Mouse (Mus musculus): Measurements from ENCODE around the gene Prickle3. TPM values are rescaled to one million over a fixed set of nuclear protein-coding genes. Genes with fewer than 3 reads are reported as not detected.
"Not testable (repeated sequence)": the region's sequence is repeated elsewhere in the genome, so short reads cannot be mapped to it uniquely, and the experiment has no call there.

Prickle3 gene
- total and polyA plus RNA-seq, 2 experiments from 2014 or later: 1.2 to 1.5 TPM

DNA sequence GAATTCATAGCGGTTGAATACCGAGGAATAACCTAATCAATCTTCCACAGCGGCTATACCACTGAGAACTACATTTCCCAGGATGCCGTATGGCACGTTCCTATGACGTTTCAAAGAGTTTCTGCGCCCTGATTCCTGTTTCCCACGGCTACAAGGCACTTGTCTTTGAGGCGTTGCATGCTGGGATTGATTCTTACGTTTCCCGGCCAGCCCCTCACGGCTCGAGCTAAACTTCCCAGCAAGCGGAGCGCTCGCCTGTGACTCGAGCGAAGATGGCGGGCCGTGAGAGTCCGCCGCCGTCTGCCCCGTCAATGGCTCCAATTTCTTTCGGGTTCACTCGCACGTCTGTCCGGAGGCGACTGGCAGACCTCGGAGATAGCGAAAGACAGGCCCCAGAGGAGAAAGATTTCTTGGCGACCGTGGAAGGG, 39.9 kb downstream of the Prickle3 start, which contains the start of gene Gpkow:
Gene Gpkow (plus strand): TSS at position 178 of the 428 bp plus-strand sequence.
- DNase-seq (peak; percentile 92), ATAC-seq (peak; percentile 98)
- peak within 1 kb of the TSS; percentile 48 for H3K4me2 ChIP-seq (ENCODE audit: low read depth)
- H3K36me3 ChIP-seq (ENCODE audit: insufficient read depth): no peaks in the 10 kb centered on the region
- no peaks in the 10 kb centered on the region for H3K9me3 ChIP-seq (ENCODE audit: low read length)
- peak within 1 kb of the TSS; percentile 55 for H3K9ac ChIP-seq
- 23% methylated on average over 33 of the region's 33 CpGs for WGBS
- H3K4me1 ChIP-seq (ENCODE audit: insufficient read depth): no peaks in the 10 kb centered on the region
- H3K27me3 ChIP-seq (ENCODE audit: insufficient read depth, low read length): no peaks in the 10 kb centered on the region
- 0 out of 2 replicates have a peak within 1 kb of the TSS, but pooled peaks have one; percentile 35 for H3K27ac ChIP-seq (ENCODE audit: low read depth, low read length)
- peak within 1 kb of the TSS; percentile 50 for H3K4me3 ChIP-seq (ENCODE audit: low read depth, low read length)
- no peak for TF ChIP-seq CTCF (IDR thresholded peaks at IDR 0.05; ENCODE audit: low read depth)

DNA sequence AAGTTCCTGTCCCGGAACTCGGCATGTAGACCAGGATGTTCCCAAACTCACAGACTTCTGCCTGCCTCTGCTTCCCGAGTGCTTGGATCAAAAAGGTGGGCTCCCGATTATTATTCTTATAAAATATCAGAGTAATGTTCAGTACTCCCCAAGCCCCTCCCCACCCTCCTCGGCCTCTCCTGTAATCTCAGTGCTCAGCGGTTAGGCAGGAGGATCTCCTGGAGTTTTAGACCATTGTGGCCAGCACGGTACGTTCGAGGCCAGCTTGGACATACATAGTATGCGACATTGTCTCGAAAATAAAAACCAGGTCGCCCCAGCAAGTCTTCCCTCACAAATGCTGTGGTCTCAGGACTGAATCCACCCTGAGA, 56.7 kb downstream of the Prickle3 start:
- DNase-seq; H3K36me3 ChIP-seq (ENCODE audit: insufficient read depth); H3K9me3 ChIP-seq (ENCODE audit: low read length); H3K27ac ChIP-seq (ENCODE audit: low read depth, low read length); H3K27me3 ChIP-seq (ENCODE audit: insufficient read depth, low read length); H3K4me1 ChIP-seq (ENCODE audit: insufficient read depth): not testable (repeated sequence)
- Histone ChIP-seq H3K4me2 (ENCODE audit: low read depth) (peak overlapping the region; percentile 44), H3K4me3 (ENCODE audit: low read depth, low read length) (peak overlapping the region; percentile 27), H3K9ac (peak overlapping the region; percentile 18; the same call in 1 of the 2 replicates)
- 34% methylated on average over 4 of the region's 12 CpGs for WGBS
- peak; percentile 11; the same call in 1 of the 2 replicates for ATAC-seq

DNA sequence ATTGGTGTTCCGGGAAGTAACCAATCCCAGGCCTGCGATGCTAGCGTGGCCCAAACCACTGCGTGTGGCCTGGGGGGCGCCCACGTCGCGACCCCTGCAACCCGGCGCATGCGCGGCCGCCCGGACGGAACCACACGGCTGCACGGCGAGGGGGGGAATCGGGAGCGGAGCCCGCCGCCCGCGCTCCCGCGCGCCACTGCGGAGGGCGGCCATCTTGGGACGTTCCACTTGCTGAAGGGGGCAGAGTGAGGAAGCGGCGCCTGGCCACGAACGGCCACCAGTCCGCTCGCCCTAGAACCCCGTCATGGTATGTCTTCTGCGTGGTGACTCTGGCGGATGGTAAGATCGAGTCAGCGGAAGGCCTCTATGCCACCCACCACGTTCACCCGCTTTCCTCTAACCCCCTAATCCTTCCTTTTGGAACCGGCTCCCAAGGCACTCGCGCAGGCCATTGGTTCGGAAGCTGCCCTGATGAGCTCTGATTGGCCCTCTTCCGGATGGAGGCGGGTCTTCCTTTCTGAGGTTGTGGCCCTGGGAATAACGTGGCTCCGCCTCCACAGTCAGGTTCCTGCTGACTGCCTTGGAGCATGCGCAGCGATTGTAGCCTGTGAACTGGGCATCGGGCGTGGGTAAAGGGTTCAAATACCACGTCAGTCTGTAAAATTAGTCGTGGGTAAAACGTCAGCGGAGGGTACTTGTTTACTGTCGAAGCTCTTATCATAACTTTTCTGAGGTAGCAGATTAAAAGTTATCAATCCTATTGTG, 57.3 kb downstream of the Prickle3 start, which contains the start of gene Wdr45:
Gene Wdr45 (plus strand): TSS at position 199 of the 765 bp plus-strand sequence.
- not testable (repeated sequence) for H3K4me1 ChIP-seq (ENCODE audit: insufficient read depth); H3K9me3 ChIP-seq (ENCODE audit: low read length); H3K36me3 ChIP-seq (ENCODE audit: insufficient read depth); H3K27ac ChIP-seq (ENCODE audit: low read depth, low read length); H3K27me3 ChIP-seq (ENCODE audit: insufficient read depth, low read length)
- peak within 1 kb of the TSS; percentile 27 for H3K4me3 ChIP-seq (ENCODE audit: low read depth, low read length)
- H3K4me2 ChIP-seq (ENCODE audit: low read depth): peak within 1 kb of the TSS; percentile 44
- peak; percentile 95 for DNase-seq
- peak within 1 kb of the TSS; percentile 18; the same call in 1 of the 2 replicates for H3K9ac ChIP-seq
- peak; percentile 98 for ATAC-seq
- WGBS: 24% methylated on average over 37 of the region's 60 CpGs

DNA sequence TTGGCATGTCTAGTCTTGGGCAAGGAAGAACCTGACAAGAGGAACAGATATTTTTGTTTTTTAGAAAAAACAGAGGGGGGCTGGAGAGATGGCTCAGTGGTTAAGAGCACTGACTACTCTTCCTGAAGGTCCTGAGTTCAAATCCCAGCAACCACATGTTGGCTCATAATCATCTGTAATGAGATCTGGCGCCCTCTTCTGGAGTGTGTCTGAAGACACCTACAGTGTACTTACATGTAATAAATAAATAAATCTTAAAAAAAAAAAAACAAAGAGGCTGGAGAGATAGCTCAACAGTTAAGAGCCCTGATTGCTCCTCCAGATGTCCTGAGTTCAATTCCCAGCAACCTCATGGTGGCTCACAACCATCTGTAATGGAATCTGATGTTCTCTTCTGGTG, 59.0 kb downstream of the Prickle3 start:
- H3K4me2 ChIP-seq (ENCODE audit: low read depth); H3K9me3 ChIP-seq (ENCODE audit: low read length); DNase-seq; H3K4me3 ChIP-seq (ENCODE audit: low read depth, low read length); ATAC-seq; H3K36me3 ChIP-seq (ENCODE audit: insufficient read depth); H3K27ac ChIP-seq (ENCODE audit: low read depth, low read length); H3K27me3 ChIP-seq (ENCODE audit: insufficient read depth, low read length); H3K9ac ChIP-seq; H3K4me1 ChIP-seq (ENCODE audit: insufficient read depth): not testable (repeated sequence)
- 52% methylated on average over 1 of the region's 1 CpGs for WGBS

Other genes with a start within 250 kb of the Prickle3 start
- gene Foxp3, start 83.6 kb upstream of the Prickle3 start, total RNA-seq (2014; rRNA removed): 0.23 TPM in 1 of 2 replicates, not detected in the other
- 0.11 and 0.23 TPM in 2 replicates for gene Foxp3, start 83.6 kb upstream of the Prickle3 start, polyA plus RNA-seq (2015; fragmentation: Nextera tagmentation; extraction: Ambion mirVana)
- 15.5 and 23.7 TPM in 2 replicates for gene Ppp1r3f, start 83.0 kb upstream of the Prickle3 start, total RNA-seq (2014; rRNA removed)
- 4.6 and 7.3 TPM in 2 replicates for gene Ppp1r3f, start 83.0 kb upstream of the Prickle3 start, polyA plus RNA-seq (2015; fragmentation: Nextera tagmentation; extraction: Ambion mirVana)
- 36.4 and 36.7 TPM in 2 replicates for gene Ccdc22, start 51.7 kb upstream of the Prickle3 start, total RNA-seq (2014; rRNA removed)
- 25.8 and 27.5 TPM in 2 replicates for gene Ccdc22, start 51.7 kb upstream of the Prickle3 start, polyA plus RNA-seq (2015; fragmentation: Nextera tagmentation; extraction: Ambion mirVana)
- gene Cacna1f, start 50.2 kb upstream of the Prickle3 start, total RNA-seq (2014; rRNA removed): 0.10 and 0.23 TPM in 2 replicates
- gene Cacna1f, start 50.2 kb upstream of the Prickle3 start, polyA plus RNA-seq (2015; fragmentation: Nextera tagmentation; extraction: Ambion mirVana): 0.06 and 0.10 TPM in 2 replicates
- gene Syp, start 18.8 kb upstream of the Prickle3 start, total RNA-seq (2014; rRNA removed): 321 and 330 TPM in 2 replicates
- 190 and 242 TPM in 2 replicates for gene Syp, start 18.8 kb upstream of the Prickle3 start, polyA plus RNA-seq (2015; fragmentation: Nextera tagmentation; extraction: Ambion mirVana)
- gene Plp2, start 14.1 kb downstream of the Prickle3 start, total RNA-seq (2014; rRNA removed): 15.7 and 24.3 TPM in 2 replicates
- gene Plp2, start 14.1 kb downstream of the Prickle3 start, polyA plus RNA-seq (2015; fragmentation: Nextera tagmentation; extraction: Ambion mirVana): 37.3 and 38.3 TPM in 2 replicates
- gene Magix, start 24.0 kb downstream of the Prickle3 start, total RNA-seq (2014; rRNA removed): 0.15 TPM in 1 of 2 replicates, not detected in the other
- 0.21 and 0.22 TPM in 2 replicates for gene Magix, start 24.0 kb downstream of the Prickle3 start, polyA plus RNA-seq (2015; fragmentation: Nextera tagmentation; extraction: Ambion mirVana)
- gene Gpkow, start 39.9 kb downstream of the Prickle3 start, total RNA-seq (2014; rRNA removed): 15.9 and 21.0 TPM in 2 replicates
- 36.4 and 41.2 TPM in 2 replicates for gene Gpkow, start 39.9 kb downstream of the Prickle3 start, polyA plus RNA-seq (2015; fragmentation: Nextera tagmentation; extraction: Ambion mirVana)
- 29.0 and 32.2 TPM in 2 replicates for gene Wdr45, start 57.1 kb downstream of the Prickle3 start, total RNA-seq (2014; rRNA removed)
- gene Wdr45, start 57.1 kb downstream of the Prickle3 start, polyA plus RNA-seq (2015; fragmentation: Nextera tagmentation; extraction: Ambion mirVana): 30.8 and 31.5 TPM in 2 replicates
- gene Gm45208, start 65.0 kb downstream of the Prickle3 start, total RNA-seq (2014; rRNA removed): 0.76 and 1.2 TPM in 2 replicates
- 0.91 TPM in 1 of 2 replicates, not detected in the other for gene Gm45208, start 65.0 kb downstream of the Prickle3 start, polyA plus RNA-seq (2015; fragmentation: Nextera tagmentation; extraction: Ambion mirVana)
- gene Praf2, start 71.2 kb downstream of the Prickle3 start, total RNA-seq (2014; rRNA removed): 87.2 and 89.6 TPM in 2 replicates
- gene Praf2, start 71.2 kb downstream of the Prickle3 start, polyA plus RNA-seq (2015; fragmentation: Nextera tagmentation; extraction: Ambion mirVana): 139 TPM in 2 replicates
- 149 and 202 TPM in 2 replicates for gene Ccdc120, start 93.6 kb downstream of the Prickle3 start, total RNA-seq (2014; rRNA removed)
- gene Ccdc120, start 93.6 kb downstream of the Prickle3 start, polyA plus RNA-seq (2015; fragmentation: Nextera tagmentation; extraction: Ambion mirVana): 59.3 and 66.3 TPM in 2 replicates
- 12.8 and 20.4 TPM in 2 replicates for gene Tfe3, start 105.3 kb downstream of the Prickle3 start, total RNA-seq (2014; rRNA removed)
- 17.3 and 20.1 TPM in 2 replicates for gene Tfe3, start 105.3 kb downstream of the Prickle3 start, polyA plus RNA-seq (2015; fragmentation: Nextera tagmentation; extraction: Ambion mirVana)
- 40.7 and 41.5 TPM in 2 replicates for gene Gripap1, start 132.5 kb downstream of the Prickle3 start, total RNA-seq (2014; rRNA removed)
- 46.0 and 62.4 TPM in 2 replicates for gene Gripap1, start 132.5 kb downstream of the Prickle3 start, polyA plus RNA-seq (2015; fragmentation: Nextera tagmentation; extraction: Ambion mirVana)
- gene Kcnd1, start 165.0 kb downstream of the Prickle3 start, total RNA-seq (2014; rRNA removed): 2.2 and 2.6 TPM in 2 replicates
- gene Kcnd1, start 165.0 kb downstream of the Prickle3 start, polyA plus RNA-seq (2015; fragmentation: Nextera tagmentation; extraction: Ambion mirVana): 4.1 and 4.8 TPM in 2 replicates
- 73.7 and 76.8 TPM in 2 replicates for gene Otud5, start 184.1 kb downstream of the Prickle3 start, total RNA-seq (2014; rRNA removed)
- gene Otud5, start 184.1 kb downstream of the Prickle3 start, polyA plus RNA-seq (2015; fragmentation: Nextera tagmentation; extraction: Ambion mirVana): 39.6 and 40.3 TPM in 2 replicates
- 12.2 and 13.4 TPM in 2 replicates for gene Pim2, start 221.0 kb downstream of the Prickle3 start, total RNA-seq (2014; rRNA removed)
- 20.3 and 21.8 TPM in 2 replicates for gene Pim2, start 221.0 kb downstream of the Prickle3 start, polyA plus RNA-seq (2015; fragmentation: Nextera tagmentation; extraction: Ambion mirVana)
- gene Slc35a2, start 226.8 kb downstream of the Prickle3 start, total RNA-seq (2014; rRNA removed): 36.3 and 39.1 TPM in 2 replicates
- 34.5 and 40.6 TPM in 2 replicates for gene Slc35a2, start 226.8 kb downstream of the Prickle3 start, polyA plus RNA-seq (2015; fragmentation: Nextera tagmentation; extraction: Ambion mirVana)
- 125 and 143 TPM in 2 replicates for gene Pqbp1, start 242.0 kb downstream of the Prickle3 start, total RNA-seq (2014; rRNA removed)
- 226 and 229 TPM in 2 replicates for gene Pqbp1, start 242.0 kb downstream of the Prickle3 start, polyA plus RNA-seq (2015; fragmentation: Nextera tagmentation; extraction: Ambion mirVana)
- gene Timm17b, start 242.1 kb downstream of the Prickle3 start, total RNA-seq (2014; rRNA removed): 39.6 and 42.9 TPM in 2 replicates
- gene Timm17b, start 242.1 kb downstream of the Prickle3 start, polyA plus RNA-seq (2015; fragmentation: Nextera tagmentation; extraction: Ambion mirVana): 129 and 151 TPM in 2 replicates